Mouse (Mus musculus): ENCODE measurements around the gene Tmem231. TPM values are rescaled to one million over a fixed set of nuclear protein-coding genes. Genes with fewer than 3 reads are reported as not detected.
A peak's percentile ranks its signal among the peaks of the same experiment; 100 is the strongest.

Gene Tmem231
- polyA plus RNA-seq, 1 experiment from 2014 or later: 1.9 TPM

DNA sequence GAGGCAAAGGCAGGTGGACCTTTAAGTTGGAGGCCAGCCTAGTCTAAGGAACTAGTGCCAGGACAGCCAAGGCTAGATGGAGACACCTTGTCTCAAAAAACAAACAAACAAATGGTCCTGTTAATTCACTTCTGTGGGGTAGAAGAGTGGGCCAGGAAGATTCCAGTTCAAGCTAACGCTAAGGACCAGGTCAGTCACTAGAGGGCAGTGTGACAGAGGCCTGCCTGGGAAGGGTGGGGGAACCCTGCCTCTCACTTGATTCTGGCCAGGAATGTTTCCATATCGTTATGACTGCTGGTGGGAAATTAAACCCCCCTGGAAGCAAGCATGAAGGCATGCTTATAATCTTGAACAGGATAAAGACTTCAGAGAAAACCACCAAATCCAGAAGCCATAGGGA lies 52.1 kb downstream of the Tmem231 start:
- no peaks in the 10 kb centered on the region for H3K36me3 ChIP-seq (replicated peaks)
- no peak for ATAC-seq (ENCODE audit: insufficient read depth)
- no peak overlapping the region for H3K9ac ChIP-seq
- peaks cover 10% of the 10 kb centered on the region; the same call in 1 of the 2 replicates for H3K4me1 ChIP-seq (replicated peaks)
- no peak overlapping the region for H3K4me2 ChIP-seq
- WGBS (ENCODE audit: insufficient replicate concordance): 1% methylated on average over 2 of the region's 2 CpGs
- H3K9me3 ChIP-seq (replicated peaks): no peaks in the 10 kb centered on the region
- H3K4me3 ChIP-seq (replicated peaks): no peak overlapping the region
- no peaks in the 10 kb centered on the region for H3K27me3 ChIP-seq
- no peak overlapping the region for H3K27ac ChIP-seq (replicated peaks)

DNA sequence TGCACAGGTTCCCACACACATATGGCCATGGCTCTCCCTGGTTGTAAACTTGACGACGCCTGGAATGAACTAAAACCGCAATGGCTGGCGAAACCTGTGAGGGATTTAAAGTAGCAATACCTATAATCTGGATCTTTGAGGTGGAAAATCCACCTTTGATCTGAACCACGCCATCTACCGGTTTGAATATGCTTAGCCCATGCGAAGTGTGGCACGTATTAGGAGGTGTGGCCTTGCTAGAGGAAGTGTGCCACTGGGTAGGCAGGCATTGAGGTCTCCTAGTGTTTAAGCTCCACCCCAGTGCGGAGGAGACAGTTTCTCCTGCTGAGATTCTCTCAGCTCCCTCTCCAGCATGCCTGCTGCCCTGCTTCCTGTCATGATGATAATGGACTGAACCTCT lies 56.0 kb downstream of the Tmem231 start:
- Histone ChIP-seq H3K27ac (replicated peaks) (no peak overlapping the region), H3K4me1 (replicated peaks) (peaks cover 19% of the 10 kb centered on the region), H3K9me3 (replicated peaks) (no peaks in the 10 kb centered on the region), H3K4me2 (no peak overlapping the region), H3K27me3 (no peaks in the 10 kb centered on the region), H3K9ac (no peak overlapping the region), H3K4me3 (replicated peaks) (no peak overlapping the region), H3K36me3 (replicated peaks) (no peaks in the 10 kb centered on the region)
- ATAC-seq (ENCODE audit: insufficient read depth): no peak
- WGBS (ENCODE audit: insufficient replicate concordance): 68% methylated on average over 9 of the region's 9 CpGs

DNA sequence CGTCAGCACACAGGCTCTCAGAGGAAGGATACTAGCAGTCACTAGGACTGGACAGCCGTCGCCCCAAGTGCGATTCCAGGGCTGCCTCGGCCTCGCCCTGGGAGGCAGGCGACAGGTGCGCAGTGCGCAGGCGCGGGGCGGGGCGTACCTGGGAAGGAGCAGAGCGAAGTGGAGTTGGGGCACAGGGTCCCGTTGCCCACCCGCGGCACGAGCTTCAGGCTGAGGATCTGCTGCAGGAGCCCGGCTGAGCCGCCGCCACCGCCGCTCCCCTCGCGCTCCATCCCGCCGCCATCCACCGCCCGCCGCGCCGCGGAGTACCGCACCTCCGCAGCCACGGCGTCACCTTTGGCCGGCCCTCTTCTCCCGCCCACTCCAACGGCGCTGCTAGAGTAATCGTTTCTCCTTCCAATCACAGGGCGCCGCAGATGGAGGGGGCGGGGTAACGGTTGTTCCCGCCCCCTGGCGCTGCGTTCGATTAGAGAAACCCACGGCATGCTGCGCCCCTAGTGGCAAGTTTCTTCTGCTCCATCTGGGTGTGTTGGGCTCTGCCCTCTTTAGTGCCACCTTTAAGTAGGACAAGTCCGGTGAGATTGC lies 57.2 kb downstream of the Tmem231 start, which contains the start of gene Tmem170:
Gene Tmem170, minus strand, starts transcription at position 396 of the 594 bp plus-strand sequence.
- Histone ChIP-seq H3K27me3 (no peaks in the 10 kb centered on the region), H3K4me2 (peak within 1 kb of the TSS; percentile 96), H3K27ac (replicated peaks) (peak within 1 kb of the TSS; percentile 86), H3K4me3 (replicated peaks) (peak within 1 kb of the TSS; percentile 90), H3K9me3 (replicated peaks) (no peaks in the 10 kb centered on the region), H3K9ac (peak within 1 kb of the TSS; percentile 82), H3K4me1 (replicated peaks) (peaks cover 19% of the 10 kb centered on the region), H3K36me3 (replicated peaks) (no peaks in the 10 kb centered on the region)
- peak; percentile 99 for ATAC-seq (ENCODE audit: insufficient read depth)
- under 1% methylated on average over 53 of the region's 53 CpGs for WGBS (ENCODE audit: insufficient replicate concordance)

DNA sequence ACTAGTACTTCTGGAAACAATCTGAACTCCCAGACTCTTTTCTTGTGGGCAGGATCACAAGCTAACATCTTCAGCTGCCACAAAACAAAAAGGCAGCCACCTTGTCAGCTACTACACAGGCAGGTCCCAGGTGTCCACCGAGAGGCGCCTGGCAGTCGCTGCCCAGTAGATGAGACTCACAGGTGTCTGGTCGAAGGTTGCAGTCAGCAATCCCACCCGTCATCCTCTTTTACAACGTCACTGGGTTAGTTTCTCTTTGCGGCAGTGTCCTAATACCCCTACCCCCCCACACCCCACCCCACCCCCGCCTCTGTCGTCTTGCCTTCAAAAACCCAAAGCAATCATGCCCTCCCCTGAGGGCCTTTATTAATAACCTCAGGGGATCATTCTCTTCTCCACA lies 57.9 kb downstream of the Tmem231 start:
- Histone ChIP-seq H3K4me2 (peak overlapping the region; percentile 96), H3K27ac (replicated peaks) (peak overlapping the region; percentile 86), H3K27me3 (no peaks in the 10 kb centered on the region), H3K4me3 (replicated peaks) (peak overlapping the region; percentile 90), H3K9me3 (replicated peaks) (no peaks in the 10 kb centered on the region), H3K4me1 (replicated peaks) (peaks cover 19% of the 10 kb centered on the region), H3K9ac (peak overlapping the region; percentile 82), H3K36me3 (replicated peaks) (no peaks in the 10 kb centered on the region)
- 22% methylated on average over 9 of the region's 9 CpGs for WGBS (ENCODE audit: insufficient replicate concordance)
- no peak for ATAC-seq (ENCODE audit: insufficient read depth)

DNA sequence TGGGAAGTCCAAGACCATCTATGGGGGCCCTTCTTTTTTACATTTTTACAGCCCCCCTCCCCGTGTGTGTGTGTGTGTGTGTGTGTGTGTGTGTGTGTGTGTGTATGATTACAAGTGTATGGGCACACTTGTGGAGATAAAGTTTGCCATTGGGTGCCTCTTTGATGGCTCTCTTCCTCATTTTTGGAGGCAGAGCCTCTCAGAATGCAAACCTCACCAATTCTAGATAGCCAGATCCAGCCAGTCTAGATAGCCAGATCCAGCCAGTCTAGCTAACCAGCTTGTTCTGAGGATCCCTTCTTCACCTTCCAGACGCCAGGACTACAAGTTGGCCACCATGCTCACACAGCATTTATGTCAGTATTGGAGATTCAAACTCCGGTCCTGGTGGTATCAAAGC lies 62.4 kb downstream of the Tmem231 start:
- Histone ChIP-seq H3K4me2 (no peak overlapping the region), H3K9ac (no peak overlapping the region), H3K36me3 (replicated peaks) (peaks cover under 1% of the 10 kb centered on the region; the same call in 1 of the 2 replicates), H3K27me3 (no peaks in the 10 kb centered on the region), H3K27ac (replicated peaks) (no peak overlapping the region), H3K9me3 (replicated peaks) (no peaks in the 10 kb centered on the region), H3K4me1 (replicated peaks) (peaks cover 13% of the 10 kb centered on the region), H3K4me3 (replicated peaks) (no peak overlapping the region)
- 58% methylated on average over 3 of the region's 3 CpGs for WGBS (ENCODE audit: insufficient replicate concordance)
- ATAC-seq (ENCODE audit: insufficient read depth): no peak

DNA sequence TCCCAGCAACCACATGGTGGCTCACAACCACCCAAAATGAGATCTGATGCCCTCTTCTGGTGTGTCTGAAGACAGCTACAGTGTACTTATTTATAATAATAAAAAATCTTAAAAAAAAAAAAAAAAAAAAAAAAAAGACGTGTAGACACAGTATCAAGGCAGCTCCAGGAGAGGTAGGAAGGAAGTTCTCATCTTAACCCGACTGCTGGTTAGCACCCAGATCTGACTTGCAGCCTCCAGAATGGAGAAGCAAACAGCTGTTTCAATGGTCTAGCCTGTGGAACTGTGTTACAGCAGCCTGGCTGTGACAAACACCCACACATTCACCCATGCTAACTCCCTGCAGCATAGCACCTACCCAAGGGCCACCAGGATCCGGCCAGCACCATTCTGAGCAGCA lies 63.3 kb downstream of the Tmem231 start:
- Histone ChIP-seq H3K9me3 (replicated peaks) (no peaks in the 10 kb centered on the region), H3K9ac (no peak overlapping the region), H3K4me3 (replicated peaks) (no peak overlapping the region), H3K4me2 (no peak overlapping the region), H3K27me3 (no peaks in the 10 kb centered on the region), H3K4me1 (replicated peaks) (peaks cover 4% of the 10 kb centered on the region), H3K27ac (replicated peaks) (no peak overlapping the region), H3K36me3 (replicated peaks) (peaks cover 7% of the 10 kb centered on the region; the same call in 1 of the 2 replicates)
- ATAC-seq (ENCODE audit: insufficient read depth): no peak
- 57% methylated on average over 3 of the region's 3 CpGs for WGBS (ENCODE audit: insufficient replicate concordance)

DNA sequence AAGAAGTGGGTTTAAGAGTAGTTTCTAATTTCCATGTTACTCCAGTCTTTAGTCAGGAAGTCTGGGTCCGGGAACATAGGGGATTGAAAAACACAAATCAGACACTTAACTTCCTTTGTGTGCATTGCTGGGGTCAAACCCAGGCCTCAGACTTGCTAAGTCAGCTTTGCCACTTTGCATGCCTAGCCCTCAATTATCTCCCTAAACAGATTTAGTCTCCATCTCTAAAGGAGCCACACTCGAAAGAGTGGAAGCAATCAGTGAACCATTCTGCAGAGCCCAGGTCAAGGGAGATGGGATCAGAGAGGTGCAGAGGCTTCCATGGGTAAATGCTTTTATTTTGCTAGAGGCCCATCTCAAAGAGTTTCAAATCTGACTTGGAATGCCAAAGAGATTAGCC lies 65.0 kb downstream of the Tmem231 start:
- H3K4me2 ChIP-seq: no peak overlapping the region
- no peaks in the 10 kb centered on the region for H3K27me3 ChIP-seq
- no peak overlapping the region for H3K27ac ChIP-seq (replicated peaks)
- H3K9ac ChIP-seq: no peak overlapping the region
- H3K4me3 ChIP-seq (replicated peaks): no peak overlapping the region
- H3K9me3 ChIP-seq (replicated peaks): no peaks in the 10 kb centered on the region
- no peak for ATAC-seq (ENCODE audit: insufficient read depth)
- no peaks in the 10 kb centered on the region for H3K4me1 ChIP-seq (replicated peaks)
- peaks cover 10% of the 10 kb centered on the region; the same call in 1 of the 2 replicates for H3K36me3 ChIP-seq (replicated peaks)
- WGBS (ENCODE audit: insufficient replicate concordance): 52% methylated on average over 2 of the region's 2 CpGs

DNA sequence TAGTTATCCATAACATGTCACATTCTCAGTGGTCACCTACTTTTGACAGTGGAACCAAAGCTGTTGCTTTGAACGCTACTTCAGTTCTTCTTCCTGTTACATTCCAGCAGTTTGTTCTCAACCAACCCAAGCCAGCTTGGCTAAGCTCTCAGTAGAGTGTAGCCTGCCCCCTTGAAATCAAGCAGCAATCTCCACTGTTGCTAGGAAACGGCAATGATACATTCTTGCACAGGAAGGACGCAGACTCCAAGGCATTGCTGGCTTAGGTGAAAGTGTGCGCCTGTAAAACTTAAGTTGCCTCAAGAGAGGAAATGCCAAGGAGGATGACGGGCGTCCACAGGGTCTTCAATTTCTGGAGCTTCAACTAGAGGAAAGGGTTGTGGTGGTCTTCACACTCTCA lies 67.8 kb downstream of the Tmem231 start:
- H3K9ac ChIP-seq: no peak overlapping the region
- no peak overlapping the region for H3K4me2 ChIP-seq
- H3K27me3 ChIP-seq: no peaks in the 10 kb centered on the region
- ATAC-seq (ENCODE audit: insufficient read depth): no peak
- H3K9me3 ChIP-seq (replicated peaks): no peaks in the 10 kb centered on the region
- WGBS (ENCODE audit: insufficient replicate concordance): 76% methylated on average over 6 of the region's 6 CpGs
- no peak overlapping the region for H3K4me3 ChIP-seq (replicated peaks)
- no peaks in the 10 kb centered on the region for H3K4me1 ChIP-seq (replicated peaks)
- H3K36me3 ChIP-seq (replicated peaks): peaks cover 10% of the 10 kb centered on the region; the same call in 1 of the 2 replicates
- H3K27ac ChIP-seq (replicated peaks): no peak overlapping the region

DNA sequence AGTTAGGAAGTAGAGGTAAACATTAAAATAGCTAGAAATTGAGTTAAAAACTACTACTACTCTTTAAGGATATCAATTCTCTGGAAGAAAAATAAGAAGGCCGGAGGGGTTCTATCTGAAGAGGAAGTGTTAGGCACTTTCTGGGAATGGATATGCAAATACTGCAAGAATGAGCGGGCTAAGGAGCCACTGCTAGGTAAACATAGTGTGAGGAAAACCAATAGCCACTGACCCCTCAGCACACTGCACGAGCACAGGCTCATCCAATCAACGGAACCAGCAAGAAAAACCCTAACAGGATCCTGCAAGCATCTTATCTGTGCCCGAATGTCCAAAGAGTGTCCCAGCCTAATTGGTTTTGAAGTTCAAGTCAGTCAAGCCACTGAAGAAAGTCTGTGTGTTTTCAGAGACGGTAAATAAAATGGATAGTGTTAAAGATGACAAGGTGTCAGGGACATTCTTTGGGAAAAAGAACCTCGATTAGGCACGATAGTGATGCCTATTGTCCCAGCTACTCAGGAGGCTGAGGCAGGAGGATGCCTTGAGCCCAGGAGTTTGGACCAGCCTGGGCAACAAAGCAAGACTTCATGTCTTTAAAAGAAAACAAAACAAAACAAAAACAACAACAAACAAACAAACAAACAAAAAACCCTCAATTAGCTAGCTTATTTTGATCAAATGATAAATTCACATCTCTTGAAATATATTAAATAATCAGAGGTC lies 68.4 kb downstream of the Tmem231 start:
- peaks cover 10% of the 10 kb centered on the region; the same call in 1 of the 2 replicates for H3K36me3 ChIP-seq (replicated peaks)
- WGBS (ENCODE audit: insufficient replicate concordance): 73% methylated on average over 8 of the region's 8 CpGs
- H3K9me3 ChIP-seq (replicated peaks): no peaks in the 10 kb centered on the region
- no peak overlapping the region for H3K4me3 ChIP-seq (replicated peaks)
- no peak overlapping the region for H3K9ac ChIP-seq
- no peak overlapping the region for H3K4me2 ChIP-seq
- H3K27me3 ChIP-seq: no peaks in the 10 kb centered on the region
- no peak for ATAC-seq (ENCODE audit: insufficient read depth)
- H3K4me1 ChIP-seq (replicated peaks): no peaks in the 10 kb centered on the region
- no peak overlapping the region for H3K27ac ChIP-seq (replicated peaks)

DNA sequence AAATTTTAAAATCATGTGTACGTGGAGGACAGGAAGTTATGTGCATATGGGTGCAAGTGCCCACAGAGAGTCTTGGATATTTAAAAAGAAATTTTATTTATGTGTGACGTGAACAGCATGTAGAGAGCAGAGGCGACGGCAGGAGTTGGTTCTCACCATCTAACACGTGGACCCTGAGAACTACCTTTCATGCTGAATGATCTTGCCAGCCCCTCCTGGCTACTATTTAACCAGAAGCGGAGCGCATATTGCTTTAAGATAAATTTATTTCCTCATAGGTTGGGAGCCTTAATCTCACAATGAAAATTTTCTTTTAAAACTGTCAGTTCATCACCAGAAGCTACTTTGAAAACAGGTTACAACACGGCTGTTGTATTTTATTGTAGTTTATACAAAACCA lies 69.0 kb downstream of the Tmem231 start:
- ATAC-seq (ENCODE audit: insufficient read depth): no peak
- no peak overlapping the region for H3K27ac ChIP-seq (replicated peaks)
- no peaks in the 10 kb centered on the region for H3K27me3 ChIP-seq
- H3K4me1 ChIP-seq (replicated peaks): no peaks in the 10 kb centered on the region
- no peak overlapping the region for H3K4me3 ChIP-seq (replicated peaks)
- H3K9me3 ChIP-seq (replicated peaks): no peaks in the 10 kb centered on the region
- H3K9ac ChIP-seq: no peak overlapping the region
- peaks cover 10% of the 10 kb centered on the region; the same call in 1 of the 2 replicates for H3K36me3 ChIP-seq (replicated peaks)
- no peak overlapping the region for H3K4me2 ChIP-seq
- WGBS (ENCODE audit: insufficient replicate concordance): 73% methylated on average over 8 of the region's 8 CpGs

DNA sequence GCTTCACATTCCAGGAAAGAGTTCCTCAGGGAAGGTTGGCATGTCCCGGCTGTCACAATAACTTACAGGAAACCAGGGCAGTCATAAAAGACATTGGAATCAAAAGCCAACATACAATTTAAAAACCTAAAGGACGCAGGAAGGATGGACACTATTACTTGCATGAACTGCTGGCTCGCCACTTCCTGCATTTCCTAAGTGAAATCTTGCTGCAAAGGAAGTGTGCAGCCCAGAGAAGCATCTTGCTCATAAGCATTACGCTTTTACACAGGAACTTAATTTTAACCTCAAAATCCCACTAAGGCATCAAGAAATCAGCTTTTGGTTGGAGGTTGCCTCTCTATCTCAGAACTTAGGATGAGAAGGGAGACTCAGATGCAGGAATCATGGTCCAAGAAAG lies 70.4 kb downstream of the Tmem231 start:
- Histone ChIP-seq H3K4me1 (replicated peaks) (no peaks in the 10 kb centered on the region), H3K9me3 (replicated peaks) (no peaks in the 10 kb centered on the region), H3K4me2 (no peak overlapping the region), H3K27me3 (no peaks in the 10 kb centered on the region), H3K9ac (no peak overlapping the region), H3K36me3 (replicated peaks) (peaks cover 10% of the 10 kb centered on the region; the same call in 1 of the 2 replicates), H3K4me3 (replicated peaks) (no peak overlapping the region), H3K27ac (replicated peaks) (no peak overlapping the region)
- whole genome bisulfite sequencing (ENCODE audit: insufficient replicate concordance): 33% methylated on average over 4 of the region's 4 CpGs
- ATAC-seq (ENCODE audit: insufficient read depth): no peak
